Mouse (Mus musculus) yolk sac, embryonic 10.5 days (tissue): Measurements from ENCODE around the gene C2.
"Not testable (repeated sequence)": the region's sequence is repeated elsewhere in the genome, so short reads cannot be mapped to it uniquely, and the experiment has no call there.

Experiments
- DNase-seq: peaks from one replicate; pipeline ENCODE4 v3.0.0-alpha.2; 2017; ENCODE audit warnings: low spot score

C2 gene

DNA sequence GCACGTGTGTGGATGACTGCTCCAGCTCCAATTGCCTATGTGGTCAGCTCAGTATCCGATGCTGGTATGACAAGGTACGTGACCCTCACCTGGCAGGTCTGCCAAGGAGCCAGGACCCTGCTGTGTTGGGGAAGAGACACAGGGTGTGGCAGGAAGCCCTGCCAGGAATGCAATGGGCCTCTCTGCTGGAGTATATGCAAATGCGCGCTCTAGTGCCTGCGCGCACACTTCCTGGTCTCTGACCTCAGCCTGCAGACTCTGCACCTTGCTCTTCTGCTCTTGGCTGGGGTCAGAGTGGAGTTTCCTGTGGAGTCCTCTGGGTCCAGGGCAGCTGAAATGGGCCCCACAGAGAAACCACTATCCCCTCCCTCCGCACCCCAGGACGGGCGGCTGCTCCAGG is 12.9 kb upstream of the C2 start:
- DNase-seq: no peak

DNA sequence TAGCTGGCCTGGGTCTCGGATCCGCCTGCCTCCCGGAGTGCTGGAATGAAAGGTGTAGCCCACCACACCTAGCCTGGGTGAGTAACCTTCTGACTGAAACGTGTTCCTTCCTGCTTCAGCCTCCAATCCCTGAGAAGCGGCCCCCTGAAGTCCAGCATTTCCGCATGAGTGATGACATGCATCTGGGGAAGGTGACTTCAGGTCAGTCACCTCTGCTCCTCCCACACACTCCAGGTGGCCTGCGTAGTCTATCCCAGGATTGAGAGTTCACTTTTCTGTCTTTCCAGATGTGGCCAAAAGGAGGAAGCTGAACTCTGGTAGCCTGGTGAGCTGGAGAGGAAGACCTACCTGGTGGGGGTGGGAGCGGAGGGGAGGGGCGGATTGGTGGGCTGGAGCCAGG is 4.8 kb upstream of the C2 start:
- DNase-seq: peak; percentile 76

DNA sequence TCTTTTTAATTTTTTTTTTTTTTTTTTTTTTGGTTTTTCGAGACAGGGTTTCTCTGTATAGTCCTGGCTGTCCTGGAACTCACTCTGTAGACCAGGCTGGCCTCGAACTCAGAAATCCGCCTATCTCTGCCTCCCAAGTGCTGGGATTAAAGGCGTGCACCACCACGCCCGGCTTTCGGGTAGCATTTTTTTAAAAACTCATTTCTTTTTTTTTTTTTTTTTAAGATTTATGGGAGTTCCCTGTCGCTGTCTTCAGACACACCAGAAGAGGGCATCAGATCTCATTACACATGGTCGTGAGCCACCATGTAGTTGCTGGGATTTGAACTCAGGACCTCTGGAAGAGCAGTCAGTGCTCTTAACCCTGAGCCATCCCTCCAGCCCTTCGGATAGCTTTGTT is 3.9 kb upstream of the C2 start:
- DNase-seq: not testable (repeated sequence)

GRCm38 (mm10) chr17:34900826-34901225 is 2.8 kb upstream of the C2 start:
- DNase-seq: not testable (repeated sequence)

DNA sequence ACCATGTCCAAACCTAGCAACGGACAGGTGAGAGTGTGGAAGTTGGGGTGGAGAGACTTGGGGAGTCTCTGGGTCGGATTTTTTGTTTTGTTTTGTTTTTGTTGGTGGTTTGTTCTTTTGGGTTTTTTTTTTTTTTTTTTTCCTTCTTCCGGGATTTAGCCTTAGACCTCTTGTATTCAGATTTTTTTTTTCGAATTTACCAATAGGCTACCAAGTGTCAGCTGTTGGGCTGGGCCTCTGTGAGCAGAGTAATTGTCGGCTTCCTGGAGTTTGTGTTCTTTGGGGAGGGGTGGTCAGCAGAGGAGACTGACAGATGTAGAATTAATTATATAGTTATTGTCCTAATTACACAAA is 1.8 kb upstream of the C2 start:
- DNase-seq: no peak

- DNase-seq: peak; percentile 57
These were observed 1.2 kb upstream of the C2 start for GRCm38 (mm10) chr17:34899053-34899889.

DNA sequence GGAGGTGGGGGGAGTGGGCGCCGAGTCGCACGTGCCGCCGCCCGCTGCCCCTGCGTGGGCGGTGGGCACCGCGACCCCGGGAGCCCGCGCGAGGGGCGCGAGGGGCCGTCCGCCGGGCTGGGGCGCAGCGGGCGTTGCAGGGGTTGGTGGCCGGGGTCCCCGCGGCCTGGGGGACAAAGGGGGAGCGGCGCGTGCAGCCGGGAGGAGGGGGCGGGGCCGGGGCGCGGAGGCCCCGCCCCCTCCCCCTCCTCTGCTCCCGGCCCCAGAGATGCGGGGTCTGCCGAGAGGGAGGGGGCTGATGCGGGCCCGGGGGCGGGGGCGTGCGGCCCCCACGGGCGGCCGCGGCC is 614 bp upstream of the C2 start:
- peak; percentile 71 for DNase-seq

DNA sequence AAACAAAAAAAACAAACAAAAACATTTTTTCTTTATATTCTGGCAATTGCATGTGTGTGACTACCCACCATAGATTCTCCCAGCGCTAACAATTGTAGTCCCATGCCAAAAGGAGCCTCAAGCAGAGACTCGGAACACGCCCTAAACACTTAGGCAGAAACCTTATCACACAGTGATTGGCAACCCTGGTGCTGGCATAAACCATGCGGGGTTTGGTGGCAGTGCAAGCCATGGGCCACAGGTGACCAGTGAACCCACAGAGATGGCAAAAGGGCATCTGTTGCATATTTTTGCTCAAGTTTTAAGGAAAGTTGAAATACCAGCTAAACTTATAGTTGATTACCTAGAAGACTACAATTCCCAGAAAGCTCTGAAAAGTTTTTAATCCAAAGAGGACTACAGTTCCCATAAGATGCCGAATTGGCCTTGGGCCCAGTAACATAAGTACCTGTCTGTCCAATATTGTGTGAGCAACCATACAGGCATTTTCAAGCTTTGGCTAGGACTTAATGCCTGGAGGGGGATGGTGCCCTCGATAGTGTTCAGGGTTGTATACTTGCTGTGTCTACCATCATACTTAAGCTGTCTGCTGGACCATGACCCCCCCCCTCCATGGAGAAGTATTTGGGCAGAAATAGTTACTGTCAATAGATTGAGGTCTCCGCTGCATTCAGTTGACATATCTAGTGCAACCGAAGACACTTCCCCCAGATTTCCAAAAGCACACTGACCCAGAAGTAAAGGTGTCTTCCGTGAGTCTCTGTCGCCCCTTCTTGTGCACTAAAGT is 499 bp downstream of the C2 start:
- DNase-seq: no peak

DNA sequence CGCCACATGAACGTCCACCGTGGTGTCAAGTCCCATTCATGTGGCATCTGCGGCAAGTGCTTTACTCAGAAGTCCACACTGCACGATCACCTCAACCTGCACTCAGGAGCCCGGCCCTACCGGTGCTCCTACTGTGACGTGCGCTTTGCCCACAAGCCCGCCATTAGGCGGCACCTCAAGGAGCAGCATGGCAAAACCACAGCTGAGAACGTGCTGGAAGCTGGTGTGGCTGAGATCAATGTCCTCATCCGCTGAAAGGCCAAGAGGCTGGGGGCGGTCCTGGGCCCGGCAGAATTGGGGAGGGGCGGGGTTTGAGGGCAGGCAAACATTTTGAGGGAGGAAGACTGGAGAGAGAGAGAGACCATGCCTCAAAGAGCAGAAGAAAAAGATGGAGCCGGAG is 1.7 kb downstream of the C2 start:
- DNase-seq: no peak

- DNase-seq: no peak
These were observed 2.3 kb downstream of the C2 start for GRCm38 (mm10) chr17:34895724-34896123.

- DNase-seq: no peak
These were observed 3.1 kb downstream of the C2 start for GRCm38 (mm10) chr17:34894801-34895530.

GRCm38 (mm10) chr17:34894074-34894597 is 3.9 kb downstream of the C2 start:
- DNase-seq: peak; percentile 96

- no peak for DNase-seq
These were observed 4.8 kb downstream of the C2 start for GRCm38 (mm10) chr17:34893072-34893824.

GRCm38 (mm10) chr17:34891377-34891776 is 6.7 kb downstream of the C2 start:
- no peak for DNase-seq

DNA sequence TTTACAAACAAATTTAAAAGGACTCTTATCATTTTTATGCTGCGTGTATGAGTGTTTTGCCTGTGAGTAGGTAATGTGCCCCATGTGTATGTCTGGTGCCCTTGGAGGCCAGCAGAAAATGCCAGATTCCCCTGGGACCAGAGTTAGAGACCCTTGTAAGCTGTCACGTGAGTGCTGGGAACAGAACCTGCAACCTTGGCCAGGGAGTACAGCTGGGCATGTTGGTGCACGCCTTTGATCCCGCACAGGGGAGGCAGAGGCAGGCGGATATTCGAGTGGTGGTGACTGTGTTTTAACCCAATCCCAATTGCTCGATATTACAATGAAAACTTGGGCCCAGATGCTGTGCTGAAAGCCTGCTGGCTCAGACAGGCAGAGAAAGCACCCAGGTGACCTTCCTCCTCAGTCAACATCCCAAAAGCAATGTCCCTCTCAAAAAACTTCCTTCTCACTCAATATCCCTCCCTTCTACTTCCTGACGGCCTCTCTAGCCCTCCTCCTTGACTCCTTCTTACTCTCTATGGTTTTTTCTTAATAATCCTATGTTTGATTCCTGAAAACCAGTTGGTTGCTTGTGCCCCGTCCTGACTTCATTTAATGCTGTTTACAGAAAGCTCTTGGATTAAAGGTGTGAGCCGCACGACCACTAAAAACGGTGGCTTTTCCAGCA is 7.9 kb downstream of the C2 start:
- DNase-seq: no peak

GRCm38 (mm10) chr17:34887942-34888341 is 10.1 kb downstream of the C2 start:
- DNase-seq: no peak

DNA sequence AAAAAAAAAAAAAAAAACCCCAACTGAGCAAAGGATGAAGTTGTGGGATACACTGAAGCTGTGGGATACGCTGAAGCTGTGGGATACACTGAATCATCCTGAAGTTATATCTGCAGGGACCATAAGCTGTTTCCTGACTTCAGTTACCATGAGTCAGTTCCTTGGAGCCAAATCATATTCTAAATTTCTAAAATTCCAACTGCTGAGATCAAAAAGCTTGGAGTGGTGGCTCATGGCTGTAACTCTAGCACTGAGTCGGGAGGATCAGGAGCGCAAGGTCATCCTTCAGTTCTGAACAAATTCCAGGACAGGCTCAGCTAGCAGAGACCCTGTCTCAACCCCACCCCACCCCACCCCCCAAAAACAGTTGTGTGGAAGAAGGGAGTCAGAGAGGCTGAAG is 12.4 kb downstream of the C2 start:
- DNase-seq: no peak

DNA sequence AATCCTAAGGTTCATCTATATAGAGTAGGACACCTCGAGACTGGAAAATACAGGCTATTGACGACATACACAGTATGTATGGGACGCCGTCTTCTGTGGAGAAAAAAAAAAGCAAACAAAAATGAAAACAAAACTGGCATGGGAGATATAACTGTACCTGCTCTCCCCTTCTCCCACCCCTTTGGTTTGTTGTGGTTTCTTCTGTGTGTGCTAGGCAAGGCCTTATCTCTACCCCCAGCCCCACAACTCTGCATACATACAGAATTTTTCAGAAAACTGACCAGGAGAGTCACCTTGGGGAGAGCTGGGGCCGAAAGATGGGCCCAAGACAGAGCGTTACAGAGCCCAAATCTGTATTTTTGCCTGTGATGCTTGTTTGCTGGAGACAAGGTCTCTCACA is 13.4 kb downstream of the C2 start:
- DNase-seq: no peak

- no peak for DNase-seq
These were observed 14.7 kb downstream of the C2 start for GRCm38 (mm10) chr17:34883332-34883731.

DNA sequence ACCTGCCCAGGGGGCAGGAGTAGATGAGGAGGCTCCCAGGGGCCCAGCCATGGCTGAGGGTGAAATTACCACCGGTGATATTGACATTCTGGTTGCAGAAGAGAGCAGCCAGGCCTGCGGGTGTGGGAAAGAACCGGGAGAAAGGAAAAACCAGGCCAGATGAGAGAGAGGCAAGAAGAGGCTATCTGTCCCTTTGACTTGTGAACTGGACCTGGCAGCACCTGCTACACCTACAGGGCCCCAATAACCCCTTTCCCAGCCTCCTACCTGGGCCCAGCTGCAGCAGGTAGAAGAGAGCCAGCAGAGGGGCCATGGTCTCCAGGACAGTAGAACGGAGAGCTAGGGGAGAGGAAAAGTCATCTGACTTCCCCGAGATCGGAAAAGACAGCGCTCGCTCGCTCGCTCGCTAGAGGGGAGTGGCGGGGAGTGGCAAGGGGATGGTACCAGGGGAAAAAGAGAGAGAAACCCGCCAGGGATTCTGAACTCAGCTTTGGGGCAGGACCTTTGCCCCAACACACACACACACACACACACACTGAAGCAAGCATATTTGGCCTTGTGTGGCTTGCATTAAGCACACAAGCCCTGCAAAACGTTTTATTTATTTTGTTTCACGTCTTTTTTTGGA is 16.3 kb downstream of the C2 start, which contains the start of gene Gm20547:
Gm20547 (minus strand) TSS at position 360 of the 628 bp plus-strand sequence.
- peak; percentile 58 for DNase-seq

DNA sequence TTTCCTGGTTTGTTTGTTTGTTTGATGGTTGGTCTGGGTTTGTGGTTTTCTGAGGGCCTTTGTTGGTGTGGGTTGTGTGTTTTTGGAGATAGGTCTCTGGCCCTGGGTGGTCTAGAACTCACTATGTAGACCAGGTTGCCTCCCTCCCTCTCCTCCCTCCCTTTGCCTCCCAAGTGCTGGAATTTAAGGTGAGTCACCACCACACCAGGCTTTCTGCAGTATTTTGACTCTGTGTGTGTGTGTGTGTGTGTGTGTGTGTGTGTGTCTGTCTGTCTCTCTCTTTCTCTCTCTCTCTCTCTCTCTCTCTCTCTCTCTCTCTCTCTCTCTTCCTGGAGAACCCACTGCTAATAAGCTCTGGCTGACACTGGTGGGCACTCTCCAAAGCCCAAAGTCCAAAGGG is 16.9 kb downstream of the C2 start:
- DNase-seq: no peak
